Mouse (Mus musculus): Measurements from ENCODE around the gene Hpca. TPM values are rescaled to one million over a fixed set of nuclear protein-coding genes. Genes with fewer than 3 reads are reported as not detected.
A peak's percentile ranks its signal among the peaks of the same experiment; 100 is the strongest.

Hpca gene
- polyA plus RNA-seq, 1 experiment from 2014 or later, result 4.6 TPM

DNA sequence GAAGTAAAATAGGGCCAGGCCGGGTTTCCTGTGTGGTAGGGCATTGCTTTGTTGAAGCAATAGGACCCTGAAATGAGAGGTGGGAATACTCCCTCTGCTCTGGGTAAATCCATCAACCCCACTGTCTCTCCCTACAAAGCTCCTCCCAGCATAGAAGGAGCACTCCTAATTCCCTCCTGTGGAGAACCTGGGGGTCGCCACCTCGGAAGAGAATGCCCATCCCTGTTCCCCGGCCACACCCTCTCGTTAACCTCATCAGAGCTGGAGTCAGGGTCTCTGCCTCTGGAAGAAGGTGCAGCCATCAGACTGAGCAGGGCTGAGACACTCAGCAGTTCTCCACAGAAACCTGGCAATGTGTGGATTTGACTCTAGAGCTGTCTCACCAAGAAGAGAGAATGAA is 34.0 kb downstream of the Hpca start:
- H3K4me3 ChIP-seq (ENCODE audit: low read depth, low read length), result no peak overlapping the region
- no peaks in the 10 kb centered on the region for H3K9me3 ChIP-seq (ENCODE audit: control insufficient read depth)
- peaks cover 17% of the 10 kb centered on the region for H3K36me3 ChIP-seq (ENCODE audit: control insufficient read depth, insufficient read depth)
- no peak overlapping the region for H3K4me2 ChIP-seq (replicated peaks; ENCODE audit: low read depth)
- ATAC-seq, result no peak
- no peaks in the 10 kb centered on the region for H3K4me1 ChIP-seq (replicated peaks; ENCODE audit: control insufficient read depth, insufficient read depth, low read length)
- WGBS, result 50% methylated on average over 5 of the region's 5 CpGs
- no peaks in the 10 kb centered on the region for H3K27me3 ChIP-seq (replicated peaks; ENCODE audit: control insufficient read depth, insufficient read depth, low read length)
- H3K9ac ChIP-seq (ENCODE audit: low read depth, low read length), result no peak overlapping the region
- no peak for TF ChIP-seq CTCF (IDR thresholded peaks at IDR 0.05; ENCODE audit: low read depth)
- H3K27ac ChIP-seq (ENCODE audit: low read depth, low read length), result no peak overlapping the region

DNA sequence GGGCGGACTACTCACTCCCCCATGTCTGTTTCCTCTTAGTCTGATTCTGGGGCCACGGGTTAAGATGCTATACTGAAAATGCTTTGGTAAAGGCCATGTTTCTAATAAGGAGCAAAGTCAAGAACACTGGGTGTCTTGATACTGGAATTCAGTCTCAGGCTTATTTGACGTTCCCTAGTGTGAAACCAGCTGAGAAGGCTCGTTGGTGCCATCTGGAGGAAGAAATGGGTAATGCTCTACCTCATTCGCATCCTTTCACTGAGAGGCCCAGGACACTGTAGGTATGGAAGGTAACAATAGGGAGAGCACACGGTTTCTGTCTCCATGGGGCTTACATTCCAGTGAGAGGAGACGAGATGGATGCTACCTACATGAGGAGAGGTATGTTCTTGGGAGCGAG is 35.8 kb downstream of the Hpca start:
- Histone ChIP-seq H3K4me3 (ENCODE audit: low read depth, low read length) (no peak overlapping the region), H3K36me3 (ENCODE audit: control insufficient read depth, insufficient read depth) (peaks cover 33% of the 10 kb centered on the region), H3K4me2 (replicated peaks; ENCODE audit: low read depth) (no peak overlapping the region), H3K27ac (ENCODE audit: low read depth, low read length) (no peak overlapping the region), H3K9me3 (ENCODE audit: control insufficient read depth) (no peaks in the 10 kb centered on the region), H3K4me1 (replicated peaks; ENCODE audit: control insufficient read depth, insufficient read depth, low read length) (no peaks in the 10 kb centered on the region; the same call in 1 of the 2 replicates), H3K9ac (ENCODE audit: low read depth, low read length) (no peak overlapping the region), H3K27me3 (replicated peaks; ENCODE audit: control insufficient read depth, insufficient read depth, low read length) (no peaks in the 10 kb centered on the region)
- WGBS, result 33% methylated on average over 8 of the region's 8 CpGs
- ATAC-seq, result peak; percentile 48
- TF ChIP-seq CTCF (IDR thresholded peaks at IDR 0.05; ENCODE audit: low read depth), result peak; percentile 97

DNA sequence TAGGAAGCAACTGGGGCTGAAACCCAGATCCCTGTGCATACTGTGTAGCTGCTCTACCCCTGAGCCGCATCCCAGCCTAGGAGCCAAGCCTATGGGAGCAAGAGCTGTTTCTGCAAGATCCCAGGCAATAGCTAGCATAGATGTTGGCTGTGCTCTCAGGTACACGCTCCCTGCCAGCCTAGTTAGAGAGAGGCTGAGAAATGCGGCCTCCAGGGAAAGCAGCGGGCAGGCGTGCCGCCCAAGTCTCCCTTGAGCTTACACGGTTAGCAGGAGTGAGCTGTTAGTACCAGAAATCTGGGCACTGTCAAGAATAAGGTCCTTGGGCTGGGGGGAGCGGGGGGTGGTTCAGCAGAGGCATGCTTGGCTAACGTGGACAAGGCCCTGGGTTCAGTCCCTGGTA is 36.9 kb downstream of the Hpca start:
- Histone ChIP-seq H3K27ac (ENCODE audit: low read depth, low read length) (no peak overlapping the region), H3K9me3 (ENCODE audit: control insufficient read depth) (no peaks in the 10 kb centered on the region), H3K4me2 (replicated peaks; ENCODE audit: low read depth) (no peak overlapping the region), H3K36me3 (ENCODE audit: control insufficient read depth, insufficient read depth) (peaks cover 42% of the 10 kb centered on the region), H3K27me3 (replicated peaks; ENCODE audit: control insufficient read depth, insufficient read depth, low read length) (no peaks in the 10 kb centered on the region), H3K4me3 (ENCODE audit: low read depth, low read length) (no peak overlapping the region), H3K9ac (ENCODE audit: low read depth, low read length) (no peak overlapping the region), H3K4me1 (replicated peaks; ENCODE audit: control insufficient read depth, insufficient read depth, low read length) (no peaks in the 10 kb centered on the region; the same call in 1 of the 2 replicates)
- 92% methylated on average over 9 of the region's 9 CpGs for WGBS
- no peak for ATAC-seq
- TF ChIP-seq CTCF (IDR thresholded peaks at IDR 0.05; ENCODE audit: low read depth), result no peak

DNA sequence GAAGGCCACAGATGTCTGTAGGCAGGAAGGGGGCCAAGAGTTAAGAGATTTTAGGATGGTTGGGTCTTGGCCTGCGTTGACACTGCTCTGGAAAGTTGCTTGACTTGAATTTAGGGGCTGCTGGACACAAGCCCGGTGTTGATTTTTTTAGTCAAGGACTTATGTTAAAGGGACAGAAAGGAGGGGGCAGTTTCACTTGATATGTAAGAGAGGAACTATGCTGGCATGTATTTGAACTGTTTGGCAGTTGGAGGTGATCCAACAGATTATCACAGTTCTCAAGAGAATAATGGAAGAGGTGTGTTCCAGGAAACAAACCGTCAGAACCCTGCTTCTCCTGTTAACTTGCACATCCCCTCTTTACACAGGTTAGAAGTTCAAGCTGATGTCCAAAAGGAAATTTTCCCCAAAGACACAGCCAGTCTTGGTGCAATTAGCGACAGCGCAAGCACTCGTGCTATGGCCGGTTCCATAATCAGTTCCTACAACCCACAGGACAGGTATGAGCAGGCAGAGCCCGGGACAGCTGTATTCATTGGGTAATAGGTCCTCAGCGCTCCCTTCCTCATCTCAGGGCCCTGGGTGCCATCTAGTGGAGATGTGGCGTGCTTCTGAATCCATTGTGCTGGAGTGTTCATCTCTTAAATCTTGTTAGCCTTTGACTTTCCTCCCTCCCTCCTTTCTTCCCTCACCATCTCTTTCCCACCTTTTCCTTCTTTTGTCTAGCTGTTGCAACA is 39.3 kb downstream of the Hpca start:
- peak; percentile 93 for TF ChIP-seq CTCF (IDR thresholded peaks at IDR 0.05; ENCODE audit: low read depth)
- peak; percentile 74 for ATAC-seq
- no peak overlapping the region for H3K4me3 ChIP-seq (ENCODE audit: low read depth, low read length)
- H3K9me3 ChIP-seq (ENCODE audit: control insufficient read depth), result no peaks in the 10 kb centered on the region
- H3K9ac ChIP-seq (ENCODE audit: low read depth, low read length), result no peak overlapping the region
- 0 out of 2 replicates have a peak overlapping the region, but pooled peaks have one; percentile 46 for H3K27ac ChIP-seq (ENCODE audit: low read depth, low read length)
- peaks cover 55% of the 10 kb centered on the region for H3K36me3 ChIP-seq (ENCODE audit: control insufficient read depth, insufficient read depth)
- no peaks in the 10 kb centered on the region for H3K27me3 ChIP-seq (replicated peaks; ENCODE audit: control insufficient read depth, insufficient read depth, low read length)
- WGBS, result 35% methylated on average over 10 of the region's 10 CpGs
- H3K4me2 ChIP-seq (replicated peaks; ENCODE audit: low read depth), result no peak overlapping the region
- no peaks in the 10 kb centered on the region; the same call in 1 of the 2 replicates for H3K4me1 ChIP-seq (replicated peaks; ENCODE audit: control insufficient read depth, insufficient read depth, low read length)

GRCm38 (mm10) chr4:129081939-129082338 is 39.9 kb downstream of the Hpca start:
- no peak for TF ChIP-seq CTCF (IDR thresholded peaks at IDR 0.05; ENCODE audit: low read depth)
- H3K4me3 ChIP-seq (ENCODE audit: low read depth, low read length), result no peak overlapping the region
- no peak overlapping the region for H3K9ac ChIP-seq (ENCODE audit: low read depth, low read length)
- 46% methylated on average over 3 of the region's 3 CpGs for WGBS
- H3K27ac ChIP-seq (ENCODE audit: low read depth, low read length), result peak overlapping the region; percentile 46; the same call in 1 of the 2 replicates
- no peaks in the 10 kb centered on the region for H3K27me3 ChIP-seq (replicated peaks; ENCODE audit: control insufficient read depth, insufficient read depth, low read length)
- no peaks in the 10 kb centered on the region for H3K9me3 ChIP-seq (ENCODE audit: control insufficient read depth)
- H3K4me1 ChIP-seq (replicated peaks; ENCODE audit: control insufficient read depth, insufficient read depth, low read length), result no peaks in the 10 kb centered on the region; the same call in 1 of the 2 replicates
- no peak overlapping the region for H3K4me2 ChIP-seq (replicated peaks; ENCODE audit: low read depth)
- peaks cover 59% of the 10 kb centered on the region for H3K36me3 ChIP-seq (ENCODE audit: control insufficient read depth, insufficient read depth)
- no peak for ATAC-seq

DNA sequence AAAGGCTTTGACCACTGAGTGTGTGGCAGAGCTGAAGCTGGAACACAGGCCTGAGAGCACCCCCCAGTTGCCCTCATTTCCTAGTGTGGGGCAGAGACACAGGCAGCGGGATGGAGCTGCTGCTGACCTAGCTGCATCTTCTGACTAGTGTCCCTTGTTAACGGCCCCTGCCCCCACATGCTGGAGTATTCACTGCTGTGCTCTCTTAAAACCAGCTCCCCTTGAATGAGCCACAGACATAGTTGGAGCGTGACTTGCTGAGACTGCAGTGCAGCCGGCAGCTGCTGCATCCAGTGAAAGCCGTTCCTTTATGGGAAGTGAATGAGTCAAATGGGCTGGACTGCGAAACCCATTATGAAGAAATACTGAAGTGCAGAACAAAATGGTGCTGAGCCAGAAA is 40.3 kb downstream of the Hpca start:
- 73% methylated on average over 6 of the region's 6 CpGs for WGBS
- no peak for ATAC-seq
- Histone ChIP-seq H3K27ac (ENCODE audit: low read depth, low read length) (0 out of 2 replicates have a peak overlapping the region, but pooled peaks have one; percentile 46), H3K9me3 (ENCODE audit: control insufficient read depth) (no peaks in the 10 kb centered on the region), H3K4me1 (replicated peaks; ENCODE audit: control insufficient read depth, insufficient read depth, low read length) (no peaks in the 10 kb centered on the region; the same call in 1 of the 2 replicates), H3K27me3 (replicated peaks; ENCODE audit: control insufficient read depth, insufficient read depth, low read length) (no peaks in the 10 kb centered on the region), H3K36me3 (ENCODE audit: control insufficient read depth, insufficient read depth) (peaks cover 63% of the 10 kb centered on the region), H3K4me3 (ENCODE audit: low read depth, low read length) (no peak overlapping the region), H3K9ac (ENCODE audit: low read depth, low read length) (no peak overlapping the region), H3K4me2 (replicated peaks; ENCODE audit: low read depth) (no peak overlapping the region)
- no peak for TF ChIP-seq CTCF (IDR thresholded peaks at IDR 0.05; ENCODE audit: low read depth)

Data from intestine, postnatal 0 days (tissue).